Mouse (Mus musculus): Measurements from ENCODE around the gene Gm42715. TPM values are rescaled to one million over a fixed set of nuclear protein-coding genes. Genes with fewer than 3 reads are reported as not detected.
"Not testable (repeated sequence)": the region's sequence is repeated elsewhere in the genome, so short reads cannot be mapped to it uniquely, and the experiment has no call there.

Gene Gm42715
- total and polyA plus RNA-seq, 2 experiments = 4.6 to 7.5 TPM

DNA sequence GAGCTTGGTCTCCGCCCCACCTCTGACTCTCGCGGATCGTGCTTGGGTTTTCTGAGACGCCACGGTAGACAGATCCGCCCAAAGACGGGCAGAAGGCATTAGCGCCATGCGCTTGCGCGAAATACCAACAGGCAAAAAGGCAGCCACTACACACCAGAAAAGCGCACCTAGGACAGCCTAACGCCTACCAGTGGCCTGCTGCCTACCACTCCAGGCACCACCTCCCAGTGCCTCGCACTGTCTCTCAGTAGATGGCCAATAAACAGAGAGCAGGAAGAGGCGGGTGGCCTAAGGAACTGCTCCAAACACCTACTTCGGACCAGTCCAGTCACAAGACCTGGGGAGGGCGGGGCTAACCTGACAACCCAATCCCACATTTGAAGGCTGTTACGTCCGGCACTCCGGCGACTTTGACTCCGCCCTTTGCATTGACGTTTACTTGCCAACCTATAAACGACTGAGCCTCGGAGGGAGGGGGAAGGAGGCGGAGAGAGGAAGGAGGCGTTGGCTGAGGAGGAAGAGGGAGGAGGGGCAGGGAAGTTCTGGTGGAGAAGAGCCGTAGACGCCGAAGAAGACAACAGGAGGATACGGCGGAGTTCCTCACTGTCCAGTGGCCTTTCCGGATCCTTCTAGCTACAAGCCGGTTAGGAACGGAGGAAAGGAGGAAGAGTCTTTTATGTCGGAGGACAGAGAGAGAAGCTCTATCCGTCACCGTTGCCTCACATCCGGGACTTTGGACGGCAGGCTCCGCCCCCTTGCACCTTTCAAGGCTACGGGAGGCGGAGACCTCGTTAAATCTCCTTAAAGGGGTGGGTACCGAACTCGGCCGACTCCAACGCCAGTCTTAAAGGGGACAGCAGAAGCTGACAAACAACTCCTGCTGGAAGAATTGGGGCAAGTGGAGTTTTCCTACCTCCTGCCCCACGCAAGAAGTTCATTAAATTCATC is 41.4 kb upstream of the Gm42715 start:
- Histone ChIP-seq H3K27me3 (ENCODE audit: control insufficient read depth, insufficient read depth, low read length) (no peaks in the 10 kb centered on the region), H3K9ac (ENCODE audit: low read depth, low read length) (peak overlapping the region; percentile 97), H3K4me1 (ENCODE audit: control insufficient read depth, insufficient read depth, low read length) (peaks cover 13% of the 10 kb centered on the region; the same call in 1 of the 2 replicates), H3K79me2 (ENCODE audit: control insufficient read depth, insufficient read depth, low read length) (peaks cover 16% of the 10 kb centered on the region; the same call in 1 of the 2 replicates), H3K36me3 (ENCODE audit: control insufficient read depth, insufficient read depth, low read length) (peaks cover 46% of the 10 kb centered on the region), H3K27ac (replicated peaks; ENCODE audit: insufficient read depth, low read depth, low read length) (peak overlapping the region; percentile 87), H3K4me3 (ENCODE audit: insufficient read depth, low read depth, low read length) (peak overlapping the region; percentile 52)
- under 1% methylated on average over 50 of the region's 50 CpGs for WGBS
- peak; percentile 100 for DNase-seq (ENCODE audit: extremely low read depth, low read depth, low spot score)
- TF ChIP-seq CTCF (IDR thresholded peaks at IDR 0.05; ENCODE audit: low read depth, low read length) (no peak), POLR2A (IDR thresholded peaks at IDR 0.05; ENCODE audit: extremely low read depth, insufficient read depth, low read length) (peak; percentile 92)

DNA sequence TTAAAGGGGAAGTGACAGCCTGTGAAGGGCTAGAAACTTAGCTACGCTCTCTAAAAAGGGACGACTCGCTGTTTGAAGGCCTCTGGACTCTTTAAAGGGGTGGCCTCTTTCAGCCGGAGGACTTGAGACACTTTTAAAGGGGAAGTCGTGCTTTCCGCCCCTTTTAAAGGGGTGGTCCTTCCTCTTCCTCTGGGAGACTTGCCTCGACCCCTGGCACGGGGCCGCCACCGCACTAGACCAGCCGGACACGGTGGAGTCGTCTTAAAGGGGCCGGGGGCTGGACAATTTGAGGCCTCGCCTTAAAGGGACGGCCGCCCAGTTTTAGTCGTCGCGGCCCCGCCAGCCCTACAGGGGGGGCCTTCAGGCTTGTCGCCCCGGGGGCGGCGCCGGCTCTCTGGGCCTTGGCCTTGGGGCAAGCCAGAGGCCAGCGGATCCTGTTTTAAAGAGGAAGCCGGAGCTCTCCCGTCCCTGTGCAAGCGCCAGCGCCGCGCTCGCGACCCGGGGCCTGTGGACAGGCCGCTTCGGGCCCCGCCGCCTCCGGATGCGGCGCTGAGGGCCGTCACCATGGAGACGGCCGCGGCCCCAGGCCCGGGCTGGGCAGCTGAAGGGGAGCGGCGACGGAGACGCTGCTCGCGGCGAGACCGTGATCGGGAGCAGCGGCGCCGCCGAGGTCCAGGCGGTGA is 40.6 kb upstream of the Gm42715 start, which contains the start of gene Fbrs:
Gene Fbrs (plus strand): TSS at position 565 of the 683 bp plus-strand sequence.
- under 1% methylated on average over 62 of the region's 62 CpGs for WGBS
- no peak for TF ChIP-seq CTCF (IDR thresholded peaks at IDR 0.05; ENCODE audit: low read depth, low read length)
- TF ChIP-seq POLR2A (IDR thresholded peaks at IDR 0.05; ENCODE audit: extremely low read depth, insufficient read depth, low read length) = peak; percentile 46; the same call in 1 of the 2 replicates
- Histone ChIP-seq H3K79me2 (ENCODE audit: control insufficient read depth, insufficient read depth, low read length) (peaks cover 12% of the 10 kb centered on the region; the same call in 1 of the 2 replicates), H3K27ac (replicated peaks; ENCODE audit: insufficient read depth, low read depth, low read length) (peak within 1 kb of the TSS; percentile 87), H3K27me3 (ENCODE audit: control insufficient read depth, insufficient read depth, low read length) (no peaks in the 10 kb centered on the region), H3K4me3 (ENCODE audit: insufficient read depth, low read depth, low read length) (peak within 1 kb of the TSS; percentile 52), H3K4me1 (ENCODE audit: control insufficient read depth, insufficient read depth, low read length) (peaks cover 13% of the 10 kb centered on the region; the same call in 1 of the 2 replicates), H3K9ac (ENCODE audit: low read depth, low read length) (peak within 1 kb of the TSS; percentile 97), H3K36me3 (ENCODE audit: control insufficient read depth, insufficient read depth, low read length) (peaks cover 44% of the 10 kb centered on the region)
- peak; percentile 97 for DNase-seq (ENCODE audit: extremely low read depth, low read depth, low spot score)

- DNase-seq (ENCODE audit: extremely low read depth, low read depth, low spot score) = no peak
- peaks cover 13% of the 10 kb centered on the region; the same call in 1 of the 2 replicates for H3K4me1 ChIP-seq (ENCODE audit: control insufficient read depth, insufficient read depth, low read length)
- peak overlapping the region; percentile 97 for H3K9ac ChIP-seq (ENCODE audit: low read depth, low read length)
- no peaks in the 10 kb centered on the region for H3K27me3 ChIP-seq (ENCODE audit: control insufficient read depth, insufficient read depth, low read length)
- TF ChIP-seq CTCF (IDR thresholded peaks at IDR 0.05; ENCODE audit: low read depth, low read length) (no peak), POLR2A (IDR thresholded peaks at IDR 0.05; ENCODE audit: extremely low read depth, insufficient read depth, low read length) (no peak)
- peak overlapping the region; percentile 87 for H3K27ac ChIP-seq (replicated peaks; ENCODE audit: insufficient read depth, low read depth, low read length)
- peaks cover 11% of the 10 kb centered on the region; the same call in 1 of the 2 replicates for H3K79me2 ChIP-seq (ENCODE audit: control insufficient read depth, insufficient read depth, low read length)
- WGBS = 3% methylated on average over 48 of the region's 48 CpGs
- H3K36me3 ChIP-seq (ENCODE audit: control insufficient read depth, insufficient read depth, low read length) = peaks cover 40% of the 10 kb centered on the region
- H3K4me3 ChIP-seq (ENCODE audit: insufficient read depth, low read depth, low read length) = peak overlapping the region; percentile 52
These were observed 39.8 kb upstream of the Gm42715 start for GRCm38 (mm10) chr7:127479318-127480225.

- no peak for DNase-seq (ENCODE audit: extremely low read depth, low read depth, low spot score)
- Histone ChIP-seq H3K4me3 (ENCODE audit: insufficient read depth, low read depth, low read length) (no peak overlapping the region), H3K36me3 (ENCODE audit: control insufficient read depth, insufficient read depth, low read length) (peaks cover 39% of the 10 kb centered on the region), H3K4me1 (ENCODE audit: control insufficient read depth, insufficient read depth, low read length) (peaks cover 13% of the 10 kb centered on the region; the same call in 1 of the 2 replicates), H3K9ac (ENCODE audit: low read depth, low read length) (peak overlapping the region; percentile 26; the same call in 1 of the 2 replicates), H3K27ac (replicated peaks; ENCODE audit: insufficient read depth, low read depth, low read length) (no peak overlapping the region), H3K79me2 (ENCODE audit: control insufficient read depth, insufficient read depth, low read length) (peaks cover 11% of the 10 kb centered on the region; the same call in 1 of the 2 replicates), H3K27me3 (ENCODE audit: control insufficient read depth, insufficient read depth, low read length) (no peaks in the 10 kb centered on the region)
- 53% methylated on average over 2 of the region's 2 CpGs for WGBS
- TF ChIP-seq CTCF (IDR thresholded peaks at IDR 0.05; ENCODE audit: low read depth, low read length) (no peak), POLR2A (IDR thresholded peaks at IDR 0.05; ENCODE audit: extremely low read depth, insufficient read depth, low read length) (no peak)
These were observed 39.1 kb upstream of the Gm42715 start for GRCm38 (mm10) chr7:127480321-127480720.

GRCm38 (mm10) chr7:127485416-127485815 is 34.0 kb upstream of the Gm42715 start:
- TF ChIP-seq POLR2A (IDR thresholded peaks at IDR 0.05; ENCODE audit: extremely low read depth, insufficient read depth, low read length) = no peak
- TF ChIP-seq CTCF (IDR thresholded peaks at IDR 0.05; ENCODE audit: low read depth, low read length) = no peak
- DNase-seq (ENCODE audit: extremely low read depth, low read depth, low spot score) = no peak
- Histone ChIP-seq H3K4me3 (ENCODE audit: insufficient read depth, low read depth, low read length) (no peak overlapping the region), H3K36me3 (ENCODE audit: control insufficient read depth, insufficient read depth, low read length) (peaks cover 67% of the 10 kb centered on the region), H3K27ac (replicated peaks; ENCODE audit: insufficient read depth, low read depth, low read length) (no peak overlapping the region), H3K9ac (ENCODE audit: low read depth, low read length) (no peak overlapping the region), H3K79me2 (ENCODE audit: control insufficient read depth, insufficient read depth, low read length) (0 out of 2 replicates have a peak, but pooled peaks cover 2% of the 10 kb centered on the region), H3K4me1 (ENCODE audit: control insufficient read depth, insufficient read depth, low read length) (0 out of 2 replicates have a peak, but pooled peaks cover 2% of the 10 kb centered on the region), H3K27me3 (ENCODE audit: control insufficient read depth, insufficient read depth, low read length) (no peaks in the 10 kb centered on the region)
- 93% methylated on average over 5 of the region's 5 CpGs for WGBS

DNA sequence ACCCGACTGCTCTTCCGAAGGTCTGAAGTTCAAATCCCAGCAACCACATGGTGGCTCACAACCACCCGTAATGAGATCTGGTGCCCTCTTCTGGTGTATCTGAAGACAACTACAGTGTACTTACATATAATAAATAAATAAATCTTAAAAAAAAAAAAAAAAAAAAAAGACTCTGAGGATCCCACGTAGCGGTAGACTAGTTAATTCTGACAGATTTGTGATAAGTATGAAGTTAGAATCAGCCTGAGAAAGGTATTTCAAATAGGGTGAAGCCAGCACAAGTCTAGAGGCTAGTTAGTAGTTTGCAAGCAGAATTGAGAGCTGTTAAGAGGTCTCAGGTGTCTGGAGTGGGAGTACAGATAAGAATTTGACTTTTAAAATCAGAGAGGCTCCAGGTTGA is 31.0 kb upstream of the Gm42715 start:
- H3K4me1 ChIP-seq (ENCODE audit: control insufficient read depth, insufficient read depth, low read length); H3K9ac ChIP-seq (ENCODE audit: low read depth, low read length); DNase-seq (ENCODE audit: extremely low read depth, low read depth, low spot score); H3K27ac ChIP-seq (replicated peaks; ENCODE audit: insufficient read depth, low read depth, low read length); H3K4me3 ChIP-seq (ENCODE audit: insufficient read depth, low read depth, low read length); H3K79me2 ChIP-seq (ENCODE audit: control insufficient read depth, insufficient read depth, low read length); H3K27me3 ChIP-seq (ENCODE audit: control insufficient read depth, insufficient read depth, low read length): not testable (repeated sequence)
- WGBS = 69% methylated on average over 5 of the region's 5 CpGs
- peaks cover 68% of the 10 kb centered on the region for H3K36me3 ChIP-seq (ENCODE audit: control insufficient read depth, insufficient read depth, low read length)
